Mouse (Mus musculus): ENCODE data around the gene Sox13.

The Sox13 gene

DNA sequence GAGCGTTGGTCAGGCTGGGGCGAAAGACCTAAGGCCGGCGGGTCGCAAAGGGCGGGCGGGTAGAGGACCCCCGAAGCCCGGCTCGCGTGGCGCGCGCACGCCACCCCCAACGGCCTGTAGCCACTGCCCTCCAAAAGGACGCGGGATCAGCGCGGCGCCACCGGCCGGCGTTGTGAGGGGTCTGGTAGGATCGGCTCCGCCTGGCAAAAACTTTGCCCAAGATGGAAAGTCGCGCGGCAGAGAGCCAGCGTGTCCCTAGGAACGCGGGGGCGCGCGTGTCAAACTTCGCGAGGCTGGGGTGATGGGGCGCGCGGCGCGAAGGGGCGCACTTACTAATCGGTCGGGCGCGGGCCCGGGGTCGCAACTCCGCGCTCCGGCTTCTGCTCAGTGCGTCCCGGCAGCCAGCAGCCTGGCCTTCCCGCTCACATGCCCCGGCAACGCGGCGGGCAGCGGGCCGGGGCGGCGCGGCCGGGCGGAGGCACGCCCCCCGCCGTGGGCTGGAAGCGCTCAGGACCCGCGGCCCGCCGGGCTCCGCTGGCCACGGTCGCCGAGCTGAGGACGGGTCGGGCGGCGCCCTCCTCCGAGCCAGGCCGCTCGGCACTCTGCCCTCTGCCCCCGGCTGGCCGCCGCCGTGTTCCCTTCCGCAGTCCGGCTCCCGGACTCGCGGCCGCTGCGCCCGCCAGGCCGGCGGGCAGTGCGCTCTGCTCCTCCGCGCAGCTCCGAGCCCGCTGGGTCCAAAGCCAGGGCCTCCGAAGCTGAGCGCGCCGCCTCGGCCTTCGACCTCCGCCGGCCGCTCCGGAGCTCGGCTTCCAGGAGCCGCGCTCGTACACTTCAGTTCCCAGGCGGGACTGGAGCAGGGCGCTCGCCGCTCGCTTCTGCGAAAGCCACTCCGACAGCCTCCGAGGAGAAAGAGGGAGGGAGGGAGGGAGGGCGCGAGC is at the start of gene Sox13:
Sox13 (minus strand) TSS at position 835 of the 938 bp plus-strand sequence.
- DNase-seq = peak; percentile 26 to 33

GRCm38 (mm10) chr1:133471556-133471955 is 47.4 kb upstream of the Sox13 start:
- DNase-seq = no peak

DNA sequence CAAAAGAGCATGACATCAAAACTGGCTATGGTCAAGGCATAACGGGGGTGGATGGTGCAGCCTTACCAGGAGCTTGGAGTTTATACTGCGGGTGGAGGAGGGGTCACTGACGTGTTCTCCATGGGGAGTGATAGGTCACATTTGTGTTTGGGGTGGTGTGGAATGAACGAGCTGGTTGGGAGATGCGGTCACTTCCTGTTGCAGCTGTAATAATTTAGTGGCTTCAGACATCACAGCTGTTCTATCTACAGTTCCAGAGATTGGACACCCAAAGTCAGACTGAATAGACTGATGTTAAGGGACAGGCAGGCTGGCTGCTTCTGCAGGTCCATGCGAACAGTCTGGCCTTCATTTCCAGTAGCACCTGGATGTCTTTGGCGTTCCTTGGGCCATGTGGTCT is 46.9 kb upstream of the Sox13 start:
- no peak for DNase-seq

DNA sequence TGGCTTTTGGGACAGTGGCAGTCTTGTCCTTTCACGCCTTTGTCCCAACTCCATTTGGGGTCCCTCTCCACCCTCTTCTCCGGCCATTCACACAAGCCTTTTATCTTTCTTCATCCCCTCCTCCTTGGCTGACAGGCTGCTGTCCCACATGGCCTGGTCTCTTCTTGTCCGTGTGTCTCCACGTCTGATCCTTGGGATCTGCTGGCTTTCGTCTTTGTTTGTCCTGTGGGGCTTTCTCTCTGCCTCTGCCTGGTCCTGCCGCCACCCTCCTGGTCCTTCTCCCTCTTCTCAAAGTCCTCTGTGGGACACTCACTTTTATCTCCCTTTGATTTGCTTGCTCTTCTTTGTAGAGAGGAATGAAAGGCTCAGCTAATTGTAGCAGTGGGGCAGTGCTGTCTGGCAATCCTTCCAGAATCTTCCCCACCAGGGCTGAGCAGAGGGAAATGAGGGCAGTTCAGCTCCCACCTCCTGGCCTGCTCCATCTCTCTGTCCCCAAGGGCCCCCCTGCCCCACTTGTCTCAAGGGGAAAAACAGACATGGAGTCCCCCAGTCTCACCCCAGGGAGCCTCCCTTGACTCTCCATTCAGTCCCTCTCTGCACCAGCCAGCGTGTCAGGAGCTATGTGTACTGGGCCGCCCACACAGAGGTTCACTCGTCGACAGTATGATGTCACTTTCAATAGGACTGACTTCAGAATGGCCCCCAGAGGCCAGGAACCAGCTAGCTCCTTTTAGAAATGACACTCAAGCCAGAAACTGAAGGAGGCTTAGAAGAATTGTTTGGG is 46.3 kb upstream of the Sox13 start:
- no peak for DNase-seq

- no peak for DNase-seq
Observed at GRCm38 (mm10) chr1:133469213-133469612, 45.0 kb upstream of the Sox13 start.

DNA sequence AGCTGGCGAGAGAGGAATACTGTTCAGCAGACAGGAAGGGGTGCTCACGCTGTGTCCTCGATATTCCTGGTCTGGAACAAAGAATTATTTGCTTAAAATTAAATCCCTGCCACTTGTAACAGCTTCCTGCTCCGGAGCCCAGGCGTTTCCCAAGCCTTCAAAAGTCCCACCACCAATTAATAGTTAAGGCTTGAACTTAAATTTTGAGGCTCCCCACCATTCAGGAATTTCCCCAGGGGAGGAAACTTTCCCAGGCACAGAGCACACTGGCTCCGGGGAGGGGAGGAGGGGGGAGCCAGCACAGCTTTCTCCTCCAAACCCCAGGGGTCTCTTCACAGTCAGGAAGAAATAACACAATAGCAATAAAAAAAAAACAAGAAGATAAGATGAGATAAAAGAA is 44.6 kb upstream of the Sox13 start:
- DNase-seq = no peak

DNA sequence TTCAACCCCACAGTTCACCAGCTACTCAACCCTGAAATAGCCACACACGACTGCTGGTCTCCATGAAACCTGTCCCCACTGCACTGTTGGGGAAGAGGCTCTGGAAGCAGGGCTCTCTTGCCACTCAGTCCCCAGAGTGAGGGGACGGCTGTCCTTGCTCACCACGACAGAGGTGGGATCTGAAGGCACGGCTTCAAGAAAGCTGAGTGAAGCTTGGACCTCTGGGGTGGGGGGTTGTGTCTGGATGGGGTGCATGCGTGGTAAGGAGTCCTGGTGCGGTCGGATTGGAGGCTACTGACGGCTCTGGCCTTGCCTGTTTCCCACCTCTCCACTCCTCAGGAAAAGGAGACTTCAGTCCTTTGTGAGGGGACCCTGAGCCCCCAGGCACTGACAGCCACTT is 43.7 kb upstream of the Sox13 start:
- no peak for DNase-seq

GRCm38 (mm10) chr1:133463138-133463537 is 39.0 kb upstream of the Sox13 start:
- DNase-seq = no peak

GRCm38 (mm10) chr1:133460996-133461395 is 36.8 kb upstream of the Sox13 start:
- no peak for DNase-seq

GRCm38 (mm10) chr1:133456097-133456496 is 31.9 kb upstream of the Sox13 start:
- DNase-seq = no peak

DNA sequence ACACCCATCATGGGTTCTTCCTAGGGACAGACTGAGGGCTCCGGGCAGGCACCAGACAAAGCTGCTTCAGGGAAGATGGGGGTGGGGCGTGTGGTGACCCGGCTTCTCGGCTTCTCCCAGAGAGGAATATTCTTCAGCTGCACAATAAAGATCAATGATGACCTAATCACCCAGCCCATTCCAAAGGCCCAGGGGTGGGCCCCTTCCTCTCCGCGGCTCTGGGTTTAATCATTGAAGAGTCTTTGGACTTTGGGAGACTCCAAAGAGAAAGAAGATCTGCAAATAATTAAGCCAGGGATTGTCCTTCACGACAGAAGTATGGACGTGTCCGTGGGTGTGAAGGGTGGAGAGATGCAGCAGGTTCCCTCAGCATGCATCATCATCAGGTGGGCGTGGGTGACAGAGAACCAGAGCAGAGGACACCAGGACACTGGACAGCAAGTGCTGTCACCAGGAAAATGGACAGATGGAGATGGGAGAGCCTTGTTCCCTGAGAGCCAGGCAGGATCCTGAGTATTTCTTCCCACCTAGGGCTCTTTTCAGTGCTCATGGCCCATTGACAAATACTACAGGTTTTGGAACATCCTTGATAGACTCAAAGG is 28.5 kb upstream of the Sox13 start:
- DNase-seq = no peak

GRCm38 (mm10) chr1:133451869-133452563 is 27.8 kb upstream of the Sox13 start:
- no peak for DNase-seq

DNA sequence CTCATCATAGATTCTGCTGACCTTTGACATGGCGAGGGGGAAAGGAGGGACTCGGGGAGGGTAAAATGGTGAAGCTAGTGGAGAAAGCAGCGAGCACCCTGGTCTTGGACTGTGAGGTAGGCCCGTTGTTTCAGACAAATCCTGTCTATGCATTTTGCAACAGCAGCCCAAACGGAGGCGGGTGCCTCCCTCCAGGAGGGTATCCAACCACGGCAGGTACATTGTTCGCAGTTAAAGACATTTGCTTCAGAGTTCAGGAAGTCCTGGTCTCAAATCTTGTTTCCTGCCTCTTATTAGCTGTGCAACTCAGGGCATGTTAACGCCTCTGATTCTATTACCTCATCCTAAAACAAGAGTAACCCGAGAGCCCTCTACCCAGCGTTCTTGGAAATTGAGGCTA is 26.8 kb upstream of the Sox13 start:
- no peak for DNase-seq

- peak in 1 of 2 experiments; percentile 16 for DNase-seq
Observed at GRCm38 (mm10) chr1:133448351-133448931, 24.3 kb upstream of the Sox13 start.

- DNase-seq = no peak
Observed at GRCm38 (mm10) chr1:133446291-133446690, 22.1 kb upstream of the Sox13 start.

DNA sequence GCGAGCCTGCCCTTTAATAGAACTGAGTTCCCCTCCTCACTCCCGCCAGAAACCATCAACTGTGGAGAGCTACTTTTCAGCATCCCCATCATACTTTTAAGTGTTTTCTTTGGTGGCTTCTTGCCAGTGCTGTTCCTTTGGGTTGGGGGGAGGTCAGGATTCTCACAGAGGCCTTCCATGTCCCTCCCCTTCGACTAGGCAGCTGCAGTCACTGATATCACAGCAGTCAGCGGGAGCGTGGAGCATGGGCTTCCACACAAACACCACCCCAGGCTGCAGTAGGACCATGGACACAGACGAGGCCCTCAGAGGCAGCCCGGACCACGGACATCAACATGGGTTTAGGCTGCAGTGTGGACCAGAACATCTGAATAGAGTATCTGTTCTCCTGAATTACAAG is 20.1 kb upstream of the Sox13 start:
- DNase-seq = no peak

GRCm38 (mm10) chr1:133437916-133438683 is 13.9 kb upstream of the Sox13 start:
- DNase-seq = peak; percentile 44 to 65

- no peak for DNase-seq
Observed at GRCm38 (mm10) chr1:133434756-133435112, 10.6 kb upstream of the Sox13 start.

DNA sequence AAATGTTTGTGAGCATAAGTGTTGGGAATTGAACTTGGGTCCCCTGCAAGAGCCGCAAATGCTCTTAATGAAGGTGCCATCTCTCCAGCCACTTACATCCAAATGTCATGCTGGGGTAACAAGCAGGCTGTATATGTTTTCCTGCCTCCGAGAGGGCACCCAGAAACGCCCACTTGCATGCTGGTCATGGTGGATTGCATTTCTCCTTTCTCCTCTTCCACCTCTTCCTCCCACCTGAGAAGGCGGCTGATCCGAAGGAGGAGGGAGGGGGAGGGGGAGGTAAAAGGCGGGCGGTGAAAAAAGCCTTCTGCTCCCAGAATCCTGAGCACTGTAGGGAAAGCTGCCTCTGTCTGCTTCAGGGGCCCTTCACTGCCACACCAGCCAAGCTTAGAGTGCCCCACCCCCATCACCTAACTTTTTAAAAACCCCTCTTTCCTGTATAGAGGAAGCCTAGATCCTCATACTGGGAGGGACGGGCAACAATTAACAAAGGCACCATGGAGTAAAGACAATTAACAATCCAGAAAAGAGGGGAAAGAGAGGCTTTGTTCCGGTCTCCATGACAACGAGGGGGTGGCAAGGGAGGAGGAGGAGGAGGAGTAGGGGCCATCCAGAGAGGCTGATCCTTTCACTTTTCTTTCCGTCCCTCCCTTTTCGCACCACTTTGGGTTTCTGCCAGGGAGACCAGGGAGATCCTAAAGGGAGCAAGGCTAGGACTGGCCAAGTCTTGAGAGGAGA is 10.0 kb upstream of the Sox13 start:
- DNase-seq = no peak

DNA sequence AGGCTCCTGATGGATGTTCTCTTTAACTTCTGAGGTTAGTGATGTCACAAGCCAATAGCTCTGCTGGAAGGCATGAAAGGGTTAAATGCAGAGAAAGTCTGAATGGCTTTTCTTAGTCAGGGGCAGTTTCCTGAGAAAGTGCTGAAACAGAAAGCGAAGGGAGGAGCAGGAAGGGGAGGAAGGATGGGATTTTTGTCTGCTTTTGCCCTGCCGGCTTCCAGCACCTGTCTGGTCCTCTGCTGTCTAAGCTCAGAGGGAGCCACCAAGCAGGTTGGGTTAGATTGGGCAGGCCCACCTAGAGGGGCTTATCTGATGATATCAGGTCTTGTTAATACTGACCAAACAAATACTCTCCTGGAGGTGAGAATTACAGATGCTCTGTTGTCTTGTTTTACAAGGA is 8.4 kb upstream of the Sox13 start:
- no peak for DNase-seq

DNA sequence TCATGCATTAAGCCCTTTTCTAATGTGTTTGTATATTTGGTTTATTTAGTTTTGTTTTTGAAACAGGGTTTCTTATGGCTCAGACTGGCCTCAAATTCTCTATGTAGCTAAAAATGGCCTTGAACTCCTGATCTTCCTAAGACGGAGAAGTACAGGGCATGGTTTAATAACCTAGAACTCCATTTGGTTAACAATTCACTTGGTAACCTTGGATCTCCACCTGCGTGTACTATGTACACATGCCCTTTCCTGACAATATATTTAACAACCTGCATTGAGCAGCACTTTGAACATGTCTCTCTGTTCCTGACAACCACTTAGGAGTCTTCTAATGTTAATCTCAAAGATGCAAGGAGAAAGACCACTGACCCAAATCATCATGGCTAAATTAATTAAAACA is 7.0 kb upstream of the Sox13 start:
- DNase-seq = no peak
